Comparison of ENCODE assay signal across 8 mouse cellular contexts in the genomic region with DNA sequence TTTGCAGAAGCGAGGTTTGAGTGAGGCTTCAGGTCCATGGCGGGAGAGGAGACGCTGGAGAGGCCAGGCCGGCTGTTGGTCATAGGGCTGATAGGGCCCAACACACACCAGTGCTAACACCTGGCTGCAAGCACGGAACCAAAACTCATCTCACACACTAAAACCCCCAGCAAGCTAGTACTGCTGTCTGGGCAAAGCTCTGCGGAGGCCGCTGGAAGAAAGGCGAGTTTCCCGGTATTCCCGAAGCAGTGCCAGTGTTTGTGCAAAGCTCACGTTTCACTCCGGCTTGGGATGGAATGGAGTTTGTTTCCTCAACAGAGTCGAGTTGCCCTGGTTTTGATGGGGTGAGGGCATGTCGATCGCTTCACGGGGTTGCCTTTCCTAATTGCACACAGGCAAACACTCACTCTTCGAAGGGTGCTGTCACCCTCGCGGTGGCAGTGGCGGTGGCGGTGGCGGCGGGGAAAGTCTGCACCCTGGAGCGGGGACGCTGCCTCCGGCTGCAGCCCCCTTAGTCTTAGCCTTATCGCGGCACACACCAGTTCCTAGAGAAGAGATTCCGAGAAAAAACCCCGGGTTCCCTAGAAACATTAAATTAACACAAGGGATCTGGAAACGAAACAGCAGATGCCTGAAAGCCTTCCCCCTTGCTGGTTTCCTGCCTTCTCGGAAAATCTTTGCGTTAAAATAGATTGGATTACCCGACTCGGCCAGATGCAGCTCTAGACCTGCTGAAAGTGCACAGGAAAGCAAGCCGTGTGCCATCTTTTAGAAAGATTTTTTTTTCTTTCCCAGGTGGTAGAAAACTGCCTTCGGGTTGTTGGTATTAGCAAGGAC. TPM values are rescaled to one million over a fixed set of nuclear protein-coding genes. Genes with fewer than 3 reads are reported as not detected.
DNase-seq lines count a peak whose midpoint lies in the region; ATAC-seq and TF ChIP-seq lines count a peak whose summit lies in the region.

No protein-coding gene starts in this region.

- no peaks in the 10 kb centered on the region for H3K79me2 ChIP-seq in C2C12 (ENCODE audit: control insufficient read depth, insufficient read depth)

- TF ChIP-seq CTCF in C2C12 (IDR thresholded peaks at IDR 0.05; ENCODE audit: control insufficient read depth, insufficient read depth, insufficient read length): no peak
- TF ChIP-seq CTCF in kidney, postnatal 0 days (IDR thresholded peaks at IDR 0.05; ENCODE audit: low read depth): no peak

- H3K9me3 ChIP-seq in embryonic facial prominence, embryonic 14.5 days (ENCODE audit: control insufficient read depth, low read length): no peaks in the 10 kb centered on the region
- no peaks in the 10 kb centered on the region for H3K9me3 ChIP-seq in heart, embryonic 12.5 days (replicated peaks)
- no peaks in the 10 kb centered on the region for H3K9me3 ChIP-seq in kidney, postnatal 0 days (replicated peaks; ENCODE audit: low read length)
- no peaks in the 10 kb centered on the region for H3K9me3 ChIP-seq in lung, embryonic 16.5 days (ENCODE audit: control insufficient read depth, low read length)

- H3K9ac ChIP-seq in embryonic facial prominence, embryonic 14.5 days (ENCODE audit: low read depth, low read length): peak overlapping the region; percentile 66
- peak overlapping the region; percentile 68 for H3K9ac ChIP-seq in heart, embryonic 12.5 days
- H3K9ac ChIP-seq in kidney, postnatal 0 days (ENCODE audit: low read depth, low read length): peak overlapping the region; percentile 54
- H3K9ac ChIP-seq in lung, embryonic 16.5 days (ENCODE audit: low read length): peak overlapping the region; percentile 73

- DNase-seq in Muller cell, postnatal 12 days (ENCODE audit: inconsistent ontology term): peak; percentile 48
- DNase-seq in embryonic facial prominence, embryonic 14.5 days (ENCODE audit: low spot score): peak; percentile 76
- peak; percentile 81 for DNase-seq in kidney, postnatal 0 days (ENCODE audit: low spot score)
- peak; percentile 35 for DNase-seq in ovary, postnatal 14 days (ENCODE audit: low spot score)
- peak; percentile 25 for DNase-seq in urinary bladder, postnatal 14 days (ENCODE audit: low spot score)

- peak overlapping the region; percentile 56; the same call in 1 of the 2 replicates for H3K27ac ChIP-seq in embryonic facial prominence, embryonic 14.5 days (replicated peaks; ENCODE audit: low read depth, low read length)
- H3K27ac ChIP-seq in heart, embryonic 12.5 days (ENCODE audit: poor library complexity, severe bottlenecking): 0 out of 2 replicates have a peak overlapping the region, but pooled peaks have one; percentile 20
- peak overlapping the region; percentile 37; the same call in 1 of the 2 replicates for H3K27ac ChIP-seq in kidney, postnatal 0 days
- 0 out of 2 replicates have a peak overlapping the region, but pooled peaks have one; percentile 24 for H3K27ac ChIP-seq in lung, embryonic 16.5 days (ENCODE audit: low read length)

- H3ac ChIP-seq in C2C12 (ENCODE audit: control insufficient read depth, insufficient read length, low read depth): peak overlapping the region; percentile 33

- no peaks in the 10 kb centered on the region for H3K36me3 ChIP-seq in C2C12 (ENCODE audit: control insufficient read depth, insufficient read depth)
- H3K36me3 ChIP-seq in embryonic facial prominence, embryonic 14.5 days (ENCODE audit: control insufficient read depth, insufficient read depth, low read length): no peaks in the 10 kb centered on the region
- H3K36me3 ChIP-seq in heart, embryonic 12.5 days: no peaks in the 10 kb centered on the region
- H3K36me3 ChIP-seq in kidney, postnatal 0 days (ENCODE audit: insufficient read depth, low read length): no peaks in the 10 kb centered on the region
- no peaks in the 10 kb centered on the region for H3K36me3 ChIP-seq in lung, embryonic 16.5 days (ENCODE audit: control insufficient read depth, insufficient read depth, low read length)

- no peaks in the 10 kb centered on the region for H3K79me3 ChIP-seq in C2C12 (ENCODE audit: low read depth)

- peak overlapping the region; percentile 83 for H3K4me2 ChIP-seq in embryonic facial prominence, embryonic 14.5 days (ENCODE audit: low read depth, low read length)
- peak overlapping the region; percentile 77 for H3K4me2 ChIP-seq in heart, embryonic 12.5 days
- H3K4me2 ChIP-seq in kidney, postnatal 0 days (ENCODE audit: low read length): peak overlapping the region; percentile 82
- H3K4me2 ChIP-seq in lung, embryonic 16.5 days (ENCODE audit: low read depth, low read length): peak overlapping the region; percentile 74

- H3K27me3 ChIP-seq in C2C12 (ENCODE audit: control insufficient read depth, insufficient read depth, insufficient read length): no peaks in the 10 kb centered on the region
- peaks cover 6% of the 10 kb centered on the region; the same call in 1 of the 2 replicates for H3K27me3 ChIP-seq in embryonic facial prominence, embryonic 14.5 days (replicated peaks; ENCODE audit: control insufficient read depth, insufficient read depth, low read length)
- H3K27me3 ChIP-seq in heart, embryonic 12.5 days (replicated peaks): no peaks in the 10 kb centered on the region
- H3K27me3 ChIP-seq in kidney, postnatal 0 days (ENCODE audit: insufficient read depth, low read length): no peaks in the 10 kb centered on the region
- H3K27me3 ChIP-seq in lung, embryonic 16.5 days (ENCODE audit: control insufficient read depth, insufficient read depth, low read depth, low read length): no peaks in the 10 kb centered on the region

- peak; percentile 38; the same call in 1 of the 2 replicates for ATAC-seq in embryonic facial prominence, embryonic 14.5 days (ENCODE audit: low read depth)
- peak; percentile 42; the same call in 1 of the 2 replicates for ATAC-seq in heart, embryonic 12.5 days (ENCODE audit: insufficient number of reproducible peaks, low FRiP score)
- ATAC-seq in kidney, postnatal 0 days (replicated peaks; ENCODE audit: low FRiP score, low read depth): peak; percentile 43; the same call in 1 of the 2 replicates
- peak; percentile 59; the same call in 1 of the 2 replicates for ATAC-seq in lung, embryonic 16.5 days (ENCODE audit: low read depth)

- WGBS in embryonic facial prominence, embryonic 14.5 days: 7% methylated on average over 37 of the region's 37 CpGs
- 4% methylated on average over 37 of the region's 37 CpGs for WGBS in heart, embryonic 12.5 days
- 7% methylated on average over 37 of the region's 37 CpGs for WGBS in kidney, postnatal 0 days
- WGBS in lung, embryonic 16.5 days: 7% methylated on average over 37 of the region's 37 CpGs

- H3K4me3 ChIP-seq in C2C12 (ENCODE audit: insufficient read depth, poor library complexity, severe bottlenecking): no peak overlapping the region
- H3K4me3 ChIP-seq in embryonic facial prominence, embryonic 14.5 days (ENCODE audit: low read depth, low read length): peak overlapping the region; percentile 47
- H3K4me3 ChIP-seq in heart, embryonic 12.5 days: peak overlapping the region; percentile 55
- H3K4me3 ChIP-seq in kidney, postnatal 0 days (replicated peaks; ENCODE audit: low read depth, low read length): peak overlapping the region; percentile 42
- peak overlapping the region; percentile 50 for H3K4me3 ChIP-seq in lung, embryonic 16.5 days (ENCODE audit: low read length)

- peaks cover 8% of the 10 kb centered on the region for H3K4me1 ChIP-seq in embryonic facial prominence, embryonic 14.5 days (ENCODE audit: control insufficient read depth, insufficient read depth, low read length)
- H3K4me1 ChIP-seq in heart, embryonic 12.5 days (replicated peaks): peaks cover 23% of the 10 kb centered on the region
- H3K4me1 ChIP-seq in kidney, postnatal 0 days (replicated peaks; ENCODE audit: insufficient read depth, low read length): peaks cover 5% of the 10 kb centered on the region; the same call in 1 of the 2 replicates
- peaks cover 22% of the 10 kb centered on the region for H3K4me1 ChIP-seq in lung, embryonic 16.5 days (replicated peaks; ENCODE audit: control insufficient read depth, insufficient read depth, low read length)

TF ChIP-seq in C2C12, 6 proteins besides CTCF, POLR2A, EP300 and RAD21:
- TF ChIP-seq CEBPB (IDR thresholded peaks at IDR 0.05; ENCODE audit: low read depth) (no peak), MYOD1 (IDR thresholded peaks at IDR 0.05; ENCODE audit: control insufficient read depth, insufficient read length, low read depth) (no peak), USF1 (IDR thresholded peaks at IDR 0.05; ENCODE audit: low read depth) (no peak), MYOG (IDR thresholded peaks at IDR 0.05; ENCODE audit: control insufficient read depth, extremely low read depth, insufficient read length) (no peak), MAX (IDR thresholded peaks at IDR 0.05) (no peak), FOSL1 (IDR thresholded peaks at IDR 0.05; ENCODE audit: insufficient read depth, low read length, poor library complexity, severe bottlenecking) (no peak)

RNA-seq across cellular contexts. Expression of gene Cradd, which starts 59.2 kb away (rescaled TPM):
- 4.5 TPM for polyA plus RNA-seq in C2C12 (2012; fragmentation: generic; extraction: Trizol)
- polyA plus RNA-seq in embryonic facial prominence, embryonic 14.5 days (2014; fragmentation: Nextera tagmentation; extraction: Ambion mirVana): 10.4 and 11.0 TPM in 2 replicates
- 8.0 and 10.5 TPM in 2 replicates for polyA plus RNA-seq in heart, embryonic 12.5 days (2016; fragmentation: Nextera tagmentation; extraction: Ambion mirVana)
- 10.3 and 10.5 TPM in 2 replicates for polyA plus RNA-seq in kidney, postnatal 0 days (2015; fragmentation: Nextera tagmentation; extraction: Ambion mirVana)
- 12.0 and 12.7 TPM in 2 replicates for polyA plus RNA-seq in lung, embryonic 16.5 days (2015; fragmentation: Nextera tagmentation; extraction: Ambion mirVana)

Comparison
In these comparisons a context has a peak if more than half of its experiments do, and no peak if none do; other contexts are left out.
1. DNase-seq: peak in every context shown above with its lines; median percentile 81 in kidney, postnatal 0 days; 76 in embryonic facial prominence, embryonic 14.5 days; 48 in Muller cell, postnatal 12 days; 35 in ovary, postnatal 14 days; 25 in urinary bladder, postnatal 14 days.